Mouse (Mus musculus) naive thymus-derived CD4-positive, alpha-beta T cell, adult 2 months (primary cell): ENCODE results near the gene Gm20388.
A peak's percentile ranks its signal among the peaks of the same experiment; 100 is the strongest.

Experiments used
- DNase-seq: peaks from one replicate; pipeline ENCODE4 v3.0.0-alpha.2; 2011; ENCODE audit warnings: low read depth

Gm20388 gene

GRCm38 (mm10) chr8:121368799-121369198 lies 1458.2 kb downstream of the Gm20388 start:
- DNase-seq = no peak

GRCm38 (mm10) chr8:121369378-121369777 lies 1458.7 kb downstream of the Gm20388 start:
- DNase-seq = no peak

- no peak for DNase-seq
Observed at GRCm38 (mm10) chr8:121371287-121371686, 1460.6 kb downstream of the Gm20388 start.

GRCm38 (mm10) chr8:121371911-121372638 lies 1461.4 kb downstream of the Gm20388 start:
- DNase-seq = no peak

- DNase-seq = no peak
Observed at GRCm38 (mm10) chr8:121372639-121372986, 1462.0 kb downstream of the Gm20388 start.

GRCm38 (mm10) chr8:121374284-121374683 lies 1463.6 kb downstream of the Gm20388 start:
- DNase-seq = no peak

GRCm38 (mm10) chr8:121374777-121375176 lies 1464.1 kb downstream of the Gm20388 start:
- DNase-seq = no peak

GRCm38 (mm10) chr8:121376116-121376950 lies 1465.7 kb downstream of the Gm20388 start:
- no peak for DNase-seq

- DNase-seq = no peak
Observed at GRCm38 (mm10) chr8:121377680-121378079, 1467.0 kb downstream of the Gm20388 start.

GRCm38 (mm10) chr8:121379387-121379786 lies 1468.7 kb downstream of the Gm20388 start:
- DNase-seq = no peak

- DNase-seq = peak; percentile 15
Observed at GRCm38 (mm10) chr8:121382583-121383241, 1472.1 kb downstream of the Gm20388 start.

GRCm38 (mm10) chr8:121385540-121385939 lies 1474.9 kb downstream of the Gm20388 start:
- DNase-seq = no peak

- DNase-seq = no peak
Observed at GRCm38 (mm10) chr8:121390608-121391007, 1480.0 kb downstream of the Gm20388 start.

GRCm38 (mm10) chr8:121391254-121391653 lies 1480.6 kb downstream of the Gm20388 start:
- no peak for DNase-seq

- DNase-seq = no peak
Observed at GRCm38 (mm10) chr8:121391771-121392170, 1481.1 kb downstream of the Gm20388 start.

- no peak for DNase-seq
Observed at GRCm38 (mm10) chr8:121392482-121392881, 1481.8 kb downstream of the Gm20388 start.

- DNase-seq = no peak
Observed at GRCm38 (mm10) chr8:121393111-121393510, 1482.5 kb downstream of the Gm20388 start.

- no peak for DNase-seq
Observed at GRCm38 (mm10) chr8:121394686-121395085, 1484.0 kb downstream of the Gm20388 start.

- DNase-seq = no peak
Observed at GRCm38 (mm10) chr8:121395316-121395715, 1484.7 kb downstream of the Gm20388 start.

GRCm38 (mm10) chr8:121396151-121396550 lies 1485.5 kb downstream of the Gm20388 start:
- no peak for DNase-seq

- DNase-seq = no peak
Observed at GRCm38 (mm10) chr8:121397201-121397698, 1486.6 kb downstream of the Gm20388 start.

GRCm38 (mm10) chr8:121398081-121398480 lies 1487.4 kb downstream of the Gm20388 start:
- DNase-seq = no peak

- no peak for DNase-seq
Observed at GRCm38 (mm10) chr8:121398724-121399123, 1488.1 kb downstream of the Gm20388 start.
